Mouse (Mus musculus): ENCODE measurements around the gene Vpreb3. TPM values are rescaled to one million over a fixed set of nuclear protein-coding genes. Genes with fewer than 3 reads are reported as not detected.

Gene Vpreb3
- polyA plus RNA-seq, 1 experiment from 2014 or later = 0.56 TPM

DNA sequence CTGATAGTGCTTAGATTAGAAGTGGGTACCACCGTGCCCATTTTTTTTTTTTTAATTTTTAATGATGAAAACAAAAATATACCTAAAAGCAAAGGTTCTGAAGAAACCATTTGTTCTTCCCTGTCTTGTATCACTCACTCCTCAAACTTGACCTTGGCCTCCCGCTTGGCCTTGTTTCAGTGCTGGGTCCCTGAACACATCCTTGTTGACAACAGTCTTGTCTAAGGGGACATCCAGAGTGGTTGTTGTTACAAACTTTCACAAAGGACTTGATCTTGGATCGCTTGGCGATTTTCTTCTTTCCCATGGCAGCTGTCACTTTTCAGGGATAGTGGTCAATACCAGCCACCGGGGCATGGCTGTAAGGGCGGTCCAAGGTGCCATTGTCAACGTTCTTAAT is 2.4 kb downstream of the Vpreb3 start:
- Histone ChIP-seq H3K9ac (no peak overlapping the region), H3K9me3 (no peaks in the 10 kb centered on the region), H3K36me3 (no peaks in the 10 kb centered on the region), H3K4me1 (peaks cover 6% of the 10 kb centered on the region), H3K4me2 (replicated peaks) (no peak overlapping the region), H3K4me3 (no peak overlapping the region), H3K27me3 (peaks cover 6% of the 10 kb centered on the region; the same call in 1 of the 2 replicates), H3K27ac (no peak overlapping the region)
- 89% methylated on average over 7 of the region's 7 CpGs for WGBS
- no peak for ATAC-seq (ENCODE audit: insufficient number of reproducible peaks, insufficient read depth, low FRiP score, low TSS enrichment)

- peaks cover 10% of the 10 kb centered on the region; the same call in 1 of the 2 replicates for H3K27me3 ChIP-seq
- H3K4me1 ChIP-seq = peaks cover 13% of the 10 kb centered on the region
- no peak overlapping the region for H3K9ac ChIP-seq
- no peak overlapping the region for H3K4me3 ChIP-seq
- no peak for ATAC-seq (ENCODE audit: insufficient number of reproducible peaks, insufficient read depth, low FRiP score, low TSS enrichment)
- 79% methylated on average over 7 of the region's 7 CpGs for WGBS
- H3K27ac ChIP-seq = no peak overlapping the region
- H3K9me3 ChIP-seq = no peaks in the 10 kb centered on the region
- H3K4me2 ChIP-seq (replicated peaks) = no peak overlapping the region
- H3K36me3 ChIP-seq = no peaks in the 10 kb centered on the region
Observed at GRCm38 (mm10) chr10:75945896-75946295, 3.0 kb downstream of the Vpreb3 start.

- ATAC-seq (ENCODE audit: insufficient number of reproducible peaks, insufficient read depth, low FRiP score, low TSS enrichment) = no peak
- H3K27me3 ChIP-seq = peaks cover 10% of the 10 kb centered on the region; the same call in 1 of the 2 replicates
- no peak overlapping the region for H3K4me2 ChIP-seq (replicated peaks)
- no peaks in the 10 kb centered on the region for H3K36me3 ChIP-seq
- no peak overlapping the region for H3K9ac ChIP-seq
- H3K27ac ChIP-seq = no peak overlapping the region
- H3K4me1 ChIP-seq = peaks cover 15% of the 10 kb centered on the region
- H3K9me3 ChIP-seq = no peaks in the 10 kb centered on the region
- WGBS = 75% methylated on average over 5 of the region's 5 CpGs
- no peak overlapping the region for H3K4me3 ChIP-seq
Observed at GRCm38 (mm10) chr10:75948079-75948478, 5.2 kb downstream of the Vpreb3 start.

GRCm38 (mm10) chr10:75949053-75950045 is 6.5 kb downstream of the Vpreb3 start:
- H3K4me2 ChIP-seq (replicated peaks) = no peak overlapping the region
- no peak overlapping the region for H3K27ac ChIP-seq
- WGBS = 78% methylated on average over 22 of the region's 22 CpGs
- no peaks in the 10 kb centered on the region for H3K36me3 ChIP-seq
- peaks cover 15% of the 10 kb centered on the region for H3K4me1 ChIP-seq
- peaks cover 15% of the 10 kb centered on the region; the same call in 1 of the 2 replicates for H3K27me3 ChIP-seq
- H3K9me3 ChIP-seq = no peaks in the 10 kb centered on the region
- no peak overlapping the region for H3K4me3 ChIP-seq
- no peak for ATAC-seq (ENCODE audit: insufficient number of reproducible peaks, insufficient read depth, low FRiP score, low TSS enrichment)
- no peak overlapping the region for H3K9ac ChIP-seq

GRCm38 (mm10) chr10:75950791-75951210 is 7.9 kb downstream of the Vpreb3 start:
- Histone ChIP-seq H3K4me3 (peak overlapping the region; percentile 40), H3K27me3 (peaks cover 15% of the 10 kb centered on the region; the same call in 1 of the 2 replicates)

DNA sequence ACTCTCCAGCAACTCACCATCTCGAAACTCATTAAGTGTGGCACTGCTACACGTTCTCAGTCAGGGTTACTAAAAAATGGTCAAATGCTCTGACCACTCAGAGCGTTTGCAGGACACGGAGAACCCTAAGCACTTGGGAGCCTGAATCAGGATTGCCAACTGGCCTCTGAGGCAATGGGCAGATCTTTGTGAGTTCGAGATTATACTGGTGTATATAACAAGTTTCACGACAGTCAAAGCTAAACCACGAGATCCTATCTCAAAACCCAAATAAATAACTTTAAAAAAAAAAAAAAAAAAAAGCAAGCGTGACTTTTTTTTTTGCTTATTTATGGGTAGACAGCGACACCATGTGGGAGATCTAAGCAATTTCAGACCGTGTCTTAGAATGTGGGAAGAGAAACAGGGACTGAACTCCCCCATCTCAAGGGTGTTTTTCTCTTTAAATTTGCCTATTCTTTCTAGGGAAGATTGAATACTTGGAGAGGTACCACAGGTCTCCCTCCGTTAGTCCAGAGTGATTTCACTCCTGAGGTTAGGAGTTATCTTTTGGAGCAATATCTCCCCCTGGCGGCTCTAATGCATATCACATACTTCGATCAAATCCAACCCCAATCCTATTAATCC is 8.7 kb downstream of the Vpreb3 start:
- H3K27me3 ChIP-seq = peaks cover 15% of the 10 kb centered on the region; the same call in 1 of the 2 replicates
- H3K27ac ChIP-seq = no peak overlapping the region
- ATAC-seq (ENCODE audit: insufficient number of reproducible peaks, insufficient read depth, low FRiP score, low TSS enrichment) = no peak
- H3K9ac ChIP-seq = peak overlapping the region; percentile 43
- peak overlapping the region; percentile 85 for H3K4me2 ChIP-seq (replicated peaks)
- no peaks in the 10 kb centered on the region for H3K36me3 ChIP-seq
- 4% methylated on average over 13 of the region's 13 CpGs for WGBS
- peaks cover 15% of the 10 kb centered on the region for H3K4me1 ChIP-seq
- H3K4me3 ChIP-seq = peak overlapping the region; percentile 40
- H3K9me3 ChIP-seq = no peaks in the 10 kb centered on the region

More at GRCm38 (mm10) chr10:75950791-75951210, 7.9 kb downstream of the Vpreb3 start:
- peaks cover 15% of the 10 kb centered on the region for H3K4me1 ChIP-seq
- H3K36me3 ChIP-seq = no peaks in the 10 kb centered on the region
- no peak overlapping the region for H3K27ac ChIP-seq
- ATAC-seq (ENCODE audit: insufficient number of reproducible peaks, insufficient read depth, low FRiP score, low TSS enrichment) = peak; percentile 36; the same call in 1 of the 2 replicates
- WGBS = 2% methylated on average over 20 of the region's 23 CpGs
- H3K4me2 ChIP-seq (replicated peaks) = peak overlapping the region; percentile 85
- peak overlapping the region; percentile 43 for H3K9ac ChIP-seq
- no peaks in the 10 kb centered on the region for H3K9me3 ChIP-seq

- H3K27me3 ChIP-seq = peaks cover 15% of the 10 kb centered on the region; the same call in 1 of the 2 replicates
- peak within 1 kb of the TSS; percentile 39 for H3K4me2 ChIP-seq (replicated peaks)
- peak within 1 kb of the TSS; percentile 10; the same call in 1 of the 2 replicates for H3K4me3 ChIP-seq
- peaks cover 15% of the 10 kb centered on the region for H3K4me1 ChIP-seq
- 30% methylated on average over 20 of the region's 20 CpGs for WGBS
- no peaks in the 10 kb centered on the region for H3K36me3 ChIP-seq
- H3K9me3 ChIP-seq = no peaks in the 10 kb centered on the region
- no peak within 1 kb of the TSS for H3K27ac ChIP-seq
- no peak for ATAC-seq (ENCODE audit: insufficient number of reproducible peaks, insufficient read depth, low FRiP score, low TSS enrichment)
- H3K9ac ChIP-seq = no peak within 1 kb of the TSS
Observed at GRCm38 (mm10) chr10:75954381-75954811, 11.5 kb downstream of the Vpreb3 start, which contains the start of gene Gm5134. Gene Gm5134 (plus strand): TSS chr10:75954514.

DNA sequence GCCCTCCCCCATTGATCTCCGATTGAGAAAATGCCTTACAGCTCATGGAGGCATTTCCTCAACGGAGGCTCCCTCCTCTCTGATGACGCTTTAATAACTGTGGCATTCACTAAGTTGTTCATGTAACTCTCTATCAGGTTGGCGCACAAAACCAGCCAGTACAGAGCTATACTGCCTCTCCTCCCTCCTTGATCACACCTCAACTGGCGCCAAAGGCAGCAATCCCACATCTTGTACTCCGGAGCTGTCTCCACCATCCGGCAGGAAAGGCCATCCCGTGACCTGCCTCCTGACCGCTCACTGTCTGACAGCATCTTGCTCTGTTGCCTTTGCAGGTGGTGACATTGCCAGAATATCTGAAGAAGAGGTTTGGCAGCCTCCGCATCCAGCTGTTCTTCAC is 31.0 kb downstream of the Vpreb3 start:
- no peaks in the 10 kb centered on the region for H3K9me3 ChIP-seq
- 94% methylated on average over 10 of the region's 10 CpGs for WGBS

GRCm38 (mm10) chr10:75975216-75975615 is 32.4 kb downstream of the Vpreb3 start:
- Histone ChIP-seq H3K4me1 (no peaks in the 10 kb centered on the region), H3K27me3 (no peaks in the 10 kb centered on the region), H3K4me3 (no peak overlapping the region), H3K4me2 (replicated peaks) (no peak overlapping the region), H3K36me3 (no peaks in the 10 kb centered on the region), H3K9me3 (no peaks in the 10 kb centered on the region), H3K27ac (no peak overlapping the region), H3K9ac (no peak overlapping the region)
- ATAC-seq (ENCODE audit: insufficient number of reproducible peaks, insufficient read depth, low FRiP score, low TSS enrichment) = no peak
- WGBS = 67% methylated on average over 5 of the region's 5 CpGs

More for the DNA sequence above, 31.0 kb downstream of the Vpreb3 start:
- no peak for ATAC-seq (ENCODE audit: insufficient number of reproducible peaks, insufficient read depth, low FRiP score, low TSS enrichment)
- H3K4me2 ChIP-seq (replicated peaks) = no peak overlapping the region
- no peak overlapping the region for H3K4me3 ChIP-seq
- no peak overlapping the region for H3K9ac ChIP-seq
- no peak overlapping the region for H3K27ac ChIP-seq
- H3K4me1 ChIP-seq = no peaks in the 10 kb centered on the region
- no peaks in the 10 kb centered on the region for H3K36me3 ChIP-seq
- H3K27me3 ChIP-seq = no peaks in the 10 kb centered on the region

- H3K27ac ChIP-seq = no peak overlapping the region
- no peak overlapping the region for H3K4me3 ChIP-seq
- H3K9me3 ChIP-seq = no peaks in the 10 kb centered on the region
- H3K27me3 ChIP-seq = no peaks in the 10 kb centered on the region
- no peak for ATAC-seq (ENCODE audit: insufficient number of reproducible peaks, insufficient read depth, low FRiP score, low TSS enrichment)
- no peak overlapping the region for H3K9ac ChIP-seq
- 51% methylated on average over 10 of the region's 10 CpGs for WGBS
- no peaks in the 10 kb centered on the region for H3K36me3 ChIP-seq
- no peak overlapping the region for H3K4me2 ChIP-seq (replicated peaks)
- no peaks in the 10 kb centered on the region for H3K4me1 ChIP-seq
Observed at GRCm38 (mm10) chr10:75978119-75978834, 35.4 kb downstream of the Vpreb3 start.

DNA sequence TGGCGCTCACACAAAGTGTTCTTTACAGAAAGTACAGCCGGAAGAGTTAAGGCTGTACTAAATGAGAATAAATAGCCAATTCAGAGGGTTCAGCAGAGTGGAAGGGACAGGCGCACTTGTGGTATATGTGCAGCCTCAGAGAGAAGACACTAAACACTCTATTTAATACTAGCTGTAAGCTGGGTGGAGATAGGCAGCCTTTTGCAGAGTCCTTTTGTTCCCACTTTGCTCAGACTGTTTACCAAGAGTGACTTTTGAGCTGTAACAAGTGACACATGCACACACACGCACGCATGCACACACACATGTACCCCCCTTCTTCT is 35.9 kb downstream of the Vpreb3 start:
- Histone ChIP-seq H3K27me3 (no peaks in the 10 kb centered on the region), H3K4me3 (no peak overlapping the region), H3K4me2 (replicated peaks) (no peak overlapping the region), H3K4me1 (no peaks in the 10 kb centered on the region), H3K27ac (no peak overlapping the region), H3K9me3 (no peaks in the 10 kb centered on the region), H3K9ac (no peak overlapping the region), H3K36me3 (no peaks in the 10 kb centered on the region)
- ATAC-seq (ENCODE audit: insufficient number of reproducible peaks, insufficient read depth, low FRiP score, low TSS enrichment) = no peak
- 88% methylated on average over 5 of the region's 5 CpGs for WGBS

All from embryonic facial prominence, embryonic 12.5 days (tissue).